Mouse (Mus musculus) lung, postnatal 25 days (tissue): ENCODE data around the gene Yy1.

Source experiments
- DNase-seq: peaks from one replicate; pipeline ENCODE4 v3.0.0; 2022; ENCODE audit warnings: low spot score

Gene Yy1

GRCm38 (mm10) chr12:108826282-108826957, 33.6 kb downstream of the Yy1 start:
- no peak for DNase-seq

- no peak for DNase-seq
Measured at GRCm38 (mm10) chr12:108826958-108827535, 34.3 kb downstream of the Yy1 start.

DNA sequence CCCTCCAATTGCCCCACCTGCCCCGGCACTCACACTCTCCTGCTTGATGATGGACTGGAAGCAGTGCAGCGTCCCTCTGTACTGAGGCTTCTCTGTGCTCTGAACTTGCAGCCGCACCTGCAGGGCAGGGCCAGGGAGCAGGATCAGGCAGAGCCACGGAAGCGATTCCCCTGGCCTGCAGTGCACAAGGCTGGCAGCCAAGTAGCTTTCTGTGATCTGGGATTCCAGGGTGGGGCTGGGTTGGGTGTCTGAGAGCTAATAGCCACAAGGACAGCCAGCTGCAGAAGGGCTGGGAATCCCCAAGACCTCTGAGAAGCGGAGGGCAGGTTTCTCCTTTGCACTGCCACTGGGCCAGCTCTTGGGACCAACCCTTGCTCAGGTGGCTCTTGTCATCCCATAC, 34.9 kb downstream of the Yy1 start:
- DNase-seq, result no peak

- no peak for DNase-seq
Measured at GRCm38 (mm10) chr12:108829636-108830035, 36.9 kb downstream of the Yy1 start.

- no peak for DNase-seq
Measured at GRCm38 (mm10) chr12:108830358-108830757, 37.6 kb downstream of the Yy1 start.

- DNase-seq, result peak; percentile 78
Measured at GRCm38 (mm10) chr12:108831966-108832643, 39.3 kb downstream of the Yy1 start.

DNA sequence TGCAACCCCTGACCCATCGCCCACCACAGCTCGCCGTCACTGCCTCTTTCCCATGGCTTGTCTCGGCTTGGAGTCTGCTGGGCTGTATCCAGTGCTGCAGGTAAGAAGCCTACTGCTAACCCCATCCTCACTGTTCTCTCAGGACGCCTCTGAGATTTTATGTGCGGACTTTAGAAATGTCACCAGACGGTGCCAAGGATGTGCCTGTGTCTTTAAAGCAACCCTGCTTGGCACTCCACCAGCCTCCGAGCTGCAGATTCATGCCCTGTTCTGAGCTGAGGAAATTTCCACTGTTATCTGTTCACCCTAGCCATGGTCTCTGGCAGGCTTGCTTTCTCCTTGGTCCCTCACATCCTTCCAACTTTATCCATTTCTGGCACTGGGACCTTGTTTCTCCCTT, 40.1 kb downstream of the Yy1 start:
- no peak for DNase-seq

DNA sequence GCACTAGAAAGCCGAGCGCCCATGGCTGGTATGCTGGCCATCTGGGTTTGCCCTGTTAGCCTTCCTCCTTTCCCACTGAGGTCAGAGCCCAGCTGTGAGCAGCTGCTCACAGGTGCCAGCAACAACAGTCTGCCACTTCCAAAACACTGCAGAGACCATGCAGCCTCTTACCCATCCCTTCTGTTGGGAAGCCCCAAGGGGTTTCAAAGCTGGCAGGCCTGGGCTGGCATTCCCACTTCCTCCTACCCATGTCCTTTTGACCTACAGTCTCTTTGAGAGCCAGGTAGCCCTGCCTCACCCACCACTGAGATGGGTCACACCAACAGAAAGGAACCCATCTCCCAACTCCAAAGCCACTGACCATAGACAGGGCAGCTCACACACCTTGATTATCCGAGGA, 40.6 kb downstream of the Yy1 start:
- DNase-seq, result no peak

- no peak for DNase-seq
Measured at GRCm38 (mm10) chr12:108834337-108834736, 41.6 kb downstream of the Yy1 start.

DNA sequence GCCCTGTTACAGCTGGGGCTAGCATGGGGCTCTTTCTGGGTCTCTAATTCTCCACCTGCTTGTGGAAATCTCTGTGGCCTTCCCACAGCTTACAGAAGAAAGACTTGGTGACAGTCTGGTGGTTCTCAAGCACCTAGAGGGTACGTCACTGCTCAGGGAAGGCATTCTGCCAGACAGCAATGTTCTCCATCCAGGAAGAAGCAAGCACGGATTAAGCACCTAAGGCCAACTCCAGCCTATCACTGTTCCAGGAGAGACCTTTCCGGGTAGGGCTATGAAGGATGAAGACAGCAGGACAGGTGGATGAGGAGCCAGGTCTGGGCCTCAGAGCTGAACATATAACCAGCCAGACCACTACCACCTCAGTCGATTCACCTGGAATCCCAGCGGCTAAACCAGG, 42.0 kb downstream of the Yy1 start:
- DNase-seq, result peak; percentile 36

- DNase-seq, result no peak
Measured at GRCm38 (mm10) chr12:108835208-108835839, 42.6 kb downstream of the Yy1 start.

DNA sequence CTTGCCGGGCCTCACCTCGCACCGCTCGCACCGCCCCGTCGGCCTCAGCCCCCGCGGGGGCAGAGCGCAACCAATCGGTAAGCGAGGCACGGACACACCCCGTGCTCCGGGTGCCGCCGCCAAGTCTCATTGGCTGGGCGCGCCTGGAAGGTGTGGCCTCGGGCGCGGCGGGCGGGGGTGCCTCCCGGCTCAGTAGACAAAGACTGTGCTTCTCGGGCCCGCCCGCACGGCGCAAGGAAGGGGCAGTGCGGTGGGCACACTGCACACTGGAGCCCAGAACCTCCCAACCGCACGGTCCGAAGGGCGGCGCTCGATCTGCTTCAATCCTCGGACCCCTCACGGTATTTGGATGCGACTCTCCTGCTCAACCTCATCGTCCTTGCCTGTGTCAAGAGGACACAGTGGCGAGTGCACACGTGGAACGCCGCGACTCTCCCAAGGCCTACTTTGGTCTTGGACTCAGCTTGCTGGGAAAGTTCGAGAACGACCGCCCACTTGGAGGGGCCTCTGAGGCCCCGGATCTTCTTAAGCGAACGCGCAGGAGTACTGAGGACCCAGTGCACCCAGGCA, 43.2 kb downstream of the Yy1 start, which contains the start of the genes Slc25a29 and Slc25a47:
Slc25a29 (minus strand) TSS at position 44 of the 570 bp plus-strand sequence.
Slc25a47 (plus strand) TSS at position 207 of the 570 bp plus-strand sequence.
- peak; percentile 97 for DNase-seq

DNA sequence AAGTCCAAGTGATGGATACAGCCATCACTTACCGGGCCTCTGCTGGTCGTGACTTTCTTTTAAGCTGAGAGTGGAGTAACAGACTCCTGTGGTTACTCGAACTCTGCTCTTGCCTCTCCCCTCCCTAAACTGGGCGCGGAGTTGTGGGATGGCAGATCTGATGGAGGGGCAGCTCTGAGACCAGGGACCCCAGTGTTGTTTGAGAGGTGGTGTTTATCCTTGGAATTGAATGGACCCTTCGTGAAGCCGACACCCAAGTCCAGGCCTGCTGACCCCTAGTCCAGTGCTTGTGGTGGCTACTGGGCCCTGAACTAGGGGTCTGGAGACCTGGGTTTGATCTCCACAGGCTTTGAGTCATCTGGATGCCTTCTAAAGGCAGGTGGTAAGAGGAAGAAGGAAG, 43.9 kb downstream of the Yy1 start:
- no peak for DNase-seq

DNA sequence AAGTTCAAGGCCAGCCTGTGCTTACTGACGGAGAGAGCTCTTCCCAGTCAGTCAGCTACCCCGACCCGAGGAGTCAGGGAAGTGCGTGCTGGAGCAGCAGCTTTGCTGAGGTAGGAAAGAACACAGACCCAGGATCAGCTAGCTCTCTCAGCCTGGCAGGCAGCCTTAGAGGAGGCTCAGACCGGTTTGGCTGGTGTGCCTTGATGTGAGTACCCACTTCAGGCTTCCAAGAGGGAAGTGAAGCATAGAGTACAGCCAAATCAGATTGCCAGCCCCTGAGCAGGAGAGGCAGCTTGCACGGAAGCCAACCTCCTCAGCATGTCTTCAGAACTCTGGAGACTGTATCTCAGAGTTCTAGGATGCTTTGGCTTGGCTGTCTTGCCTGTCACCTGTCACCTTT, 48.4 kb downstream of the Yy1 start:
- DNase-seq, result peak; percentile 90

DNA sequence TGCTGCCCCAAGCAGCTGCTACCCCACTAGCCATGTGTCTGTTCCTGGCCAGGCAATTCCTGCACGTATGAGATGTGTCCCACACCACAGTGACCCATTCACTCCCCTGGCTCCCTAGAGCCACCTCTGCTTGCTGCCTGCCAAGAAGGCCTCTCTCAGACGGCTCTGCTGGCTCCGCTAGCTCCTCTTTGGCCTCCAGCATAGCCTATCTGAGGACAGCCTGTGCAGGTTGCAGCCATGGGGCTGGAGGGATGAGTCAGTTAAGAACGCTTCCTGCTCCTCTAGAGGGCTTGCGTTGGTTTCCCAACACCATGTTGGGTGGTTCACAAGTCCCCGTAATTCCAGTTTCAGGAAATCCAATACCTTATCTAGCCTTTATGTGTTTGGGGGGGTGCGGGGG, 49.9 kb downstream of the Yy1 start:
- no peak for DNase-seq

- DNase-seq, result peak; percentile 32
Measured at GRCm38 (mm10) chr12:108848033-108848432, 55.3 kb downstream of the Yy1 start.

DNA sequence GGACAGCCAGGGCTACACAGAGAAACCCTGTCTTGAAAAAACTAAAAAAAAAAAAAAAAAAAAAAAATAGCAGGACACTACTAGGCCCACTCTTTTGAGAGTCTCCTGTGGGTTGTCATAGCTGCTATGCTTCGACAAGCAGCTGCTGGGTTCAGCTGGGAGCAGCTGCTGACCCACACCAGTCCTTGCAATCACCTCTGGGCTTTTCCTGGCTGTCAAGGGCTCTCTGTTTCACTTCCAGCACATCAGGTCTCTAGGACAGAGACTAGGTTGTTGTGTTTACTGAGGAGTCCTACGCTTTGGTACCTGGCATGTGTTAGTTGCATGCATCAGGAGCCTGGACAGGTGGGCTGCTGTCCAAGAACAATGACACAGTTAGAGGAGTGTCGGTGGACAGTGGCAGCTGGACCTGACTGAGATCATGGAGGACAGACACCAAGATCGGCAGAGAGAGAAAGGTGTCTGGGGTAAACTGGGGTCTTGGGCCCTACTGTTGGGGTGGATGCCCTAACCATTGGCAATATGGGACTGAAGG, 56.8 kb downstream of the Yy1 start:
- no peak for DNase-seq

GRCm38 (mm10) chr12:108850129-108850528, 57.4 kb downstream of the Yy1 start:
- peak; percentile 43 for DNase-seq

DNA sequence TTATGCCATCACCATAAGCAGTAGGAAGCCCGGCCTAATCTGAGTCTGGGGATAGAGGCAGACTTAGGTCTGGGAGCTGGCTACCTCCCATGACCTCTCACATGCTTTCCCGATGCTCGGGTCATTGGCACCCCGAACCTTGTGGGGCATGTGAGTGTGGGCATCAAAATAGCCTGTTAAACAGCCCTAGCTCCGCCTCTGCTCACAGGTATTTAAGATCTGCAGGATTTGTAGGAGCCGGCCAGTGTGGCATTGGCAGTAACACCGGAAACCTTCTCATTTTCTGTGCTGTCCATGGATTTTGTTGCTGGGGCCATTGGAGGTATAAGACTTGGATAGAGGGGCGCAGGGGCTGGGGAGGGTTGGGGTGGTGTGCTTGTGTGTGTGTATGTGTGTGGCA, 58.1 kb downstream of the Yy1 start:
- no peak for DNase-seq

- no peak for DNase-seq
Measured at GRCm38 (mm10) chr12:108852822-108853221, 60.0 kb downstream of the Yy1 start.

DNA sequence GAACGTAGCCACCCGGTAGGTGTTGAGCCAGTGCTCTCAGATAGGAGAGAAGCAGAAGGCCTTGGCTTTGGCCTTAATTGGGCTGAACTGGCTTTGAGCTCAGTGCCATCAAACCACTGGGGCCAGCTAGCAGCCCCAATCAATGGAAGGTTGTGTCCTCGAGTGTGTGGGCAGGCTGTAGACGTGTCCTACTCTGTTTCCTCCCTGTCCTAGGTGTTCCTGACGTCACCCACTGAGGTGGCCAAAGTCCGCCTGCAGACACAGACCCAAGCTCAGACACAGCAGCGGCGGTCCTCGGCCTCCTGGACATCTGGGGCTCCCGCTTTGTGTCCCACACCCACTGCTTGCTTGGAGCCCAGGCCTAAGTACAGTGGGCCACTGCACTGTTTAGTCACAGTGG, 62.3 kb downstream of the Yy1 start:
- DNase-seq, result no peak

- no peak for DNase-seq
Measured at GRCm38 (mm10) chr12:108856186-108856585, 63.4 kb downstream of the Yy1 start.
